17 mouse cellular contexts compared by ENCODE assay signal in the genomic region with DNA sequence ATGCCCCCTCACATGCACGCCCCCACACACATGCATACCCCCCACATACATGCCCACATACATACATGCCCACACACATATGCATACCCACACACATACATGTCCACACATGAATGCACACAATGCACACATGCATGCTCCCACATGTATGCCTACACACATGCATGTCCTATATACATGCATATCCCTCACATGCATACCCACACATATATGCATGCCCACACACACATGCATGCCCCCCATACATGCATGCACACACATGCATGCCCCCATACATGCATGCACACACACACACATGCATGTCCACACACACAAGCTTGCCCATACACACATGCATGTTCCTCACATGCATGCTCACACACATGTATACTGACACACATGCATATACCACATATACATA.
"Had no signal": no experiment of that assay in that cellular context is flagged by ENCODE, and none has a peak within 500 bp of the region (broad histone marks: within the 10 kb centered on the region; RNA-seq: fewer than 3 reads in every experiment).

No protein-coding gene starts in this region.

- DNase-seq: liver, postnatal 0 days; lung, adult 2 months; lung, postnatal 14 days; lung, postnatal 36 days; midbrain, embryonic 14.5 days; right cerebral cortex, postnatal 14 days; thymus, adult 2 months; thymus, postnatal 25 days; thymus, postnatal 4 days had no signal

- H3K27ac ChIP-seq: liver, embryonic 15.5 days; lung, embryonic 15.5 days; macrophage; midbrain, embryonic 12.5 days; neural tube, embryonic 12.5 days; stomach, embryonic 15.5 days; stomach, postnatal 0 days had no signal

- H3K9ac ChIP-seq: liver, embryonic 15.5 days; liver, postnatal 0 days; lung, embryonic 15.5 days; midbrain, embryonic 12.5 days; neural tube, embryonic 12.5 days; stomach, embryonic 15.5 days had no signal

- H3K36me3 ChIP-seq: liver, embryonic 15.5 days; lung, embryonic 15.5 days; midbrain, embryonic 12.5 days; neural tube, embryonic 12.5 days; stomach, embryonic 15.5 days had no signal

- H3K27me3 ChIP-seq: lung, embryonic 15.5 days; neural tube, embryonic 12.5 days; stomach, embryonic 15.5 days had no signal

- H3K4me2 ChIP-seq: liver, embryonic 15.5 days; lung, embryonic 15.5 days; midbrain, embryonic 12.5 days; neural tube, embryonic 12.5 days; stomach, embryonic 15.5 days had no signal

- H3K4me3 ChIP-seq: liver, embryonic 15.5 days; lung, embryonic 15.5 days; midbrain, embryonic 12.5 days; neural tube, embryonic 12.5 days; stomach, embryonic 15.5 days had no signal

- ATAC-seq: lung, postnatal 0 days had no signal

- H3K9me3 ChIP-seq: liver, embryonic 15.5 days; lung, embryonic 15.5 days; midbrain, embryonic 12.5 days; neural tube, embryonic 12.5 days; stomach, embryonic 15.5 days had no signal
